Mouse (Mus musculus): ENCODE measurements around the gene Pip4k2c.
"Not testable (repeated sequence)": the region's sequence is repeated elsewhere in the genome, so short reads cannot be mapped to it uniquely, and the experiment has no call there.

Pip4k2c gene

GRCm38 (mm10) chr10:127166771-127167613 is 44.4 kb downstream of the Pip4k2c start:
- no peak for DNase-seq (ENCODE audit: low spot score)

DNA sequence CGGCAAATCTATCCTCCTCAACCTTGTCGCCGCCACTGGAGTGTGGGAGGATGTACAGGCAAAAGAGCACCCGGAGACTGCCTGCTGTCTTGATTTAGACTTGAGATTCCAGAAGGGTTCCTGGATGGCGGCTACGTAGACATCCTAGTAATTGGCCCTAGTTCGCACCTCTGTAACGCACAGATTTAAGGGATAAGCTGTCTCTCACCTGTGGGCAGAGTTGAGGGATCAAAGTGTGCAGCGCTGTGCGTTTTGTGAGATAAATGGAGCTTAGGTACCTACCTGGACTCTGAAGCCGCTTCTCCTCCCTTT is 45.0 kb downstream of the Pip4k2c start:
- no peak for DNase-seq (ENCODE audit: low spot score)

- peak; percentile 60 for DNase-seq (ENCODE audit: low spot score)
Observed at GRCm38 (mm10) chr10:127165654-127166403, 45.6 kb downstream of the Pip4k2c start.

- no peak for DNase-seq (ENCODE audit: low spot score)
Observed at GRCm38 (mm10) chr10:127165354-127165653, 46.1 kb downstream of the Pip4k2c start.

DNA sequence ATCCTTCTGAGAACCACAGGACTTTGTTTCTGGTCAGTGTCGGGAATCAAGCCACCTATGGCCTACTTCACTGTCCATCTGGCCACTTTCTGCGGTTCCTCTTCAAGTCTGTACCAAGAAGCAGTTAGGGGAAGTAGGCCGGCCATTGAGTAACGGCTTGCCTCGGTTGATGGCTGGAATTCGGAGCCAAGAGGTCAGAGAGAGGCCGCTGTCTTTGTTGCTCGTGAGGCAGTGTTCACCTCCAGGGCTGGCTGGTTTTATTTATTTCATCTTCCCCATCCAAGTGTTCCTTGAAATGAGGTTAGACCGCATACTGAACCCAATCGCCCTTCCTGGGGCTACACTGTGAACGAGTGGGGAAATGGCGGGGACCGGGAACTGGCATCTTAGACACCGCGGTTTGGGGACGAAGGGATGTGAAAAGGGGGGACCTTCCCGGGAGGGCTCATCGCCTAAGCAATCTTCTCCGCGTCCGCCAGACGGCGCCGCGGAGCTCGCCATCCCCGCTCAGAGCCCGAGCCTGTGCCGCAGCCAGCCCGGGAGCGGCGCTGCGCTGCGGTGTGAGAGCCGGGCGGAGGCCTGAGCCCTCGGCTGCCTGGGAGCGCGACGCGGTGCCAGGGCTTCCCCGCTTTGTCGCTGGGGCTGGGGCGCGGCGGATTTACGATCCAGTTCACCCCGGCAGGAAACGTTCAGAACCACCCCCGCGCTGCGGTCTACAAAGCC is 46.6 kb downstream of the Pip4k2c start, which contains the start of gene B4galnt1:
B4galnt1 (plus strand) TSS at position 595 of the 723 bp plus-strand sequence.
- peak; percentile 92 for DNase-seq (ENCODE audit: low spot score)

DNA sequence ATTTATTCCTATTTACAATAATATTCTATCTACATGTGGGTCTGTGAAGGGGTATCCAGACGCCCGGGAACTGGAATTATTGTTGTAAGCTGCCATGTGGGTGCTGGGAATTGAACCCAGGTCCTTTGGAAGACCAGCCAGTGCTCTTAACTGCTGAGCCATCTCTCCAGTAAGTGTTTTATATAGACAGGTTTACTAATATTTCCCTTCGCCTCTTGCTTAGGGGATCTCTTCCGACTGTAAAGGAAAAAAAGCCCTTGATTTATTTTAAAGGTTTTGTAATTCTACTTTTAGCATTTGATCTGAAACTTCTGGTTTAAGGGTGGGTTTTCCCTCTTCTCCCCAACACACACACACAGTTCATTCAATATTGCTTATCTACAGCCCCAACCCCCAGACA is 47.2 kb downstream of the Pip4k2c start:
- no peak for DNase-seq (ENCODE audit: low spot score)

DNA sequence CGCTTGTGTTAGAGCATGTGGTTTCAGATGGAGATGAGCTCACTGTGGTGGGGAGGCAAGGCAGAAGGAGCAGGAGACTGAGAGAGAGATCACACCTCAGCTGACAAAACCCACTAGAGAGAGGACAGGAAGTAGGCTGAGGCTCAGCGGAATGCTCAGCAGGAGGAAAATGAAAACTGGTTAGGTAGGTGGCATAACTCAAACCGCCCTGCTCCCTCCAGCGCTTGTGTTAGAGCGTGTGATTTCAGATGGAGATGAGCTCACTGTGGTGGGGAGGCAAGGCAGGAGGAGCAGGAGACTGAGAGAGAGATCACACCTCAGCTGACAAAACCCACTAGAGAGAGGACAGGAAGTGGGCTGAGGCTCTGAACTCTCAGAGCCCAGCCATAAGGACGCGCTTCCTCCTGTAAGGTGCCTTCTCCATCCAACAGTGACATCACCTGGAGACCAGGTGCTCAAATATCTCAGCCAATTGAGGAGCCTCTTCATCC is 48.6 kb downstream of the Pip4k2c start:
- not testable (repeated sequence) for DNase-seq (ENCODE audit: low spot score)

DNA sequence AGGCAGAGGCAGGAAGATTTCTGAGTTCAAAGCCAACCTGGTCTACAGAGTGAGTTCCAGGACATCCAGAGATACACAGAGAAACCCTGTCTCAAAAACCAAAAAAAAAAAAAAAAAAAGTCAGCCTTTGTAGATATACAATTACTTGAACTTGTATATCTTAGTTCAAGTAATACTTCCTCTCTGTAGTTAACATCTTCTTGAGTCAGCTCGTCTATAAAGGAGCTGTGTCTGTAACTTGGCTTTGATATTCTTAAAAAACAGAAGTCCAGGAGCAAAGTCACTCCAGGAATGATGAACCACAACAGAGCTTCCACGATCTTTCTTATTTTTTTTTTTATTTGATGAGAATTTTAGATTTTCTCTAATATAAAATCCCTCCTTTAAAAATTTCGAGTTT is 50.7 kb downstream of the Pip4k2c start:
- DNase-seq (ENCODE audit: low spot score), result no peak

GRCm38 (mm10) chr10:127160081-127160480 is 51.3 kb downstream of the Pip4k2c start:
- no peak for DNase-seq (ENCODE audit: low spot score)

GRCm38 (mm10) chr10:127158471-127158870 is 52.9 kb downstream of the Pip4k2c start:
- DNase-seq (ENCODE audit: low spot score), result no peak

- no peak for DNase-seq (ENCODE audit: low spot score)
Observed at GRCm38 (mm10) chr10:127156511-127156910, 54.9 kb downstream of the Pip4k2c start.

- DNase-seq (ENCODE audit: low spot score), result no peak
Observed at GRCm38 (mm10) chr10:127156089-127156488, 55.3 kb downstream of the Pip4k2c start.

DNA sequence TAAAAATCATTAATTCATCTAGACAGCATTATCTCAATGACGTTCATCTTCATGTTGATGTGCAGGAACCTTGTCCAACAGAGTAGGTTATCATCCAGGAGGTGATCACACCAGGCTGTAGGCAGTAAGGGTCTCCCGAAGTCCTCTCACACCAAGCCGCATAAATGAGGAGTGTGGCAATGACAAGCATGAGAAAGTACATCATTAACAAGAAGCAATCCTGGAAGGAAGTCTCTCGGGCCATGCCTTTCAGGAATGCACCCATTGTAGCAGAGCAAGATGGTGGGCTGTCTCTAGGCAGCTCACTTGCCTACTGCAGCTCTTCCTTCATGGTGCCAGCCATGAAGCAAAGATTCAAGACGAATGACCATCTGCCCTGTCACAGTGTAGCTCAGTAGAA is 56.7 kb downstream of the Pip4k2c start:
- DNase-seq (ENCODE audit: low spot score), result no peak

DNA sequence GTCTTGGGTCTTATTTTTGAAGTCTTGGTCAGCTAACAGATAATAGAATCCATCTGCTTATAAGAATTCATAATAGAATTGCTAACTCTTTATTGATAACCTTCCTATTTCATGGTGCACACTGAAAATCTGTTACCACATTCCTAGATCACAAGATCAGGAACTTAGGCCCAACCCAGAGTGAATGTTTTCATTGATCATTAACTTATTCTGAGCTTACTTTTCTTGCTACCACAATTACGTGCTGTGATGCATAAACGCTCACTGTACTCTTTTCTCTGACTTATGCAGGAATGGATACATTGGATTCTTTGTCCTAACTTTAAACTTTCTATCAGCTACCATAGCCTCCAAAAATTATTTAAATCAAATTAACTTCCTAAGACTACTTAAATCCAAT is 57.1 kb downstream of the Pip4k2c start:
- no peak for DNase-seq (ENCODE audit: low spot score)

- no peak for DNase-seq (ENCODE audit: low spot score)
Observed at GRCm38 (mm10) chr10:127153323-127153722, 58.1 kb downstream of the Pip4k2c start.

DNA sequence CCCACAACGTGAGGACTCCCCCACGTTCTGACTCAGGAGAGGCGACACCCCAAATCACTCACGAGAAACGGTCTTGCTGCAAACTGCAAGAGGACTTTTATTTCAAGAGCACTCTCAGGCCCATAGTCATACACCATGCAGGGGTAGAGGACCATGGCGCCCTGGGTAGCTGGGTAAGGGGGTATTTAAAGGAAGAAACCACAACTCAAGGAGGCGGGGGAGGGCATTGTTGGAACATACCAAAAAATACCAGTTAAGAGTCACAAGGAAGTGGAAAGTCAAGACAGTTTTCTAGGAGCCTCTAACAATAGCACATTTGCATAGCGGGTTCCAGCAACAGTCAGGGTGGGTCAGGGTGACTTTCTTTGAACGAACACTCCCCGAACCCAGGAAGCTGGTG is 58.8 kb downstream of the Pip4k2c start:
- not testable (repeated sequence) for DNase-seq (ENCODE audit: low spot score)

DNA sequence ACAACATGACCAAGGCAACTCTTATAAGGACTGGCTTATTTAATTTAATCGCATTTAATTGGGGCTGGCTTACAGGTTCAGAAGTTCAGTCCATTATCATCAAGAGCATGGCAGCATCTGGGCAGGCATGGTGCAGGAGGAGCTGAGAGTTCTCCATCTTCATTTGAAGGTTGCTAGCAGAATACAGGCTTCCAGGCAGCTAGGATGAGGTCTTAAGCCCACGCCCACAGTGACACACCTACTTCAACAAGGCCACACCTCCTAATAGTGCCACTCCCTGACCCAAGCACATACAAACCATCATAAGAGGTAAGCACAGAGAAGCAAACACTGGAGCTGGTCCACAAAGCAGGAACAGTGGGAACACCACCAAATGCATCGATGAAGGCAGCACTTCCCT is 60.2 kb downstream of the Pip4k2c start:
- not testable (repeated sequence) for DNase-seq (ENCODE audit: low spot score)

- DNase-seq (ENCODE audit: low spot score), result no peak
Observed at GRCm38 (mm10) chr10:127150471-127150872, 60.9 kb downstream of the Pip4k2c start.

DNA sequence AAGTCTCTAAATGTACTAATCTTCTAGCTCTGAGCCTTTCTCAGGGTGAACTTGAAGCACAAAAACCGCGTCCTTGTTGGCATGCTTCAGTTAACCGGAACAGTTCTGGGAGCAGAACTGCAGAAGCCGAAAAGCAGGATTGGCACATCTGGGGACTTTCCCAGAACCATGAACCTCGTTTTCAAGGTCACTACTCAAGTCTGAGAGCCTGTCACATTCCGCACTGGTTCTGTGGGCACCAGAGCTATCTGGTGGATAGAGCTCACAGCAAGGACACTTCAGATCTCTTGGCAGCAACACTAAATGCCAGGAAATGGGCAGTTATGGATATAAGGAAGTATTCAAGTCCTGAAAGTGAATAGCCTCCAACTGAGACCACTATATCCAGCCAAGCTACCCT is 64.2 kb downstream of the Pip4k2c start:
- DNase-seq (ENCODE audit: low spot score), result no peak
